Mouse (Mus musculus) mouse embryonic stem cell (cell line): ENCODE measurements at regions not wholly inside any gene's neighbourhood (a gene's known extent, or its start where the extent isn't known, plus 50 kb on each side); places are given as distances from the start of the nearest gene placed in this dataset.

Experiments
- in situ Hi-C, 2 experiments: fragments of 300-500 bp; cut with MboI; formaldehyde crosslinking; loops; 1 replicate in 1 of 2; 3 replicates in 1 of 2; pipeline ENCODE4 v1.14.3; 2019 to 2020; ENCODE audit warnings: low sequenced_read_pairs in 2 of 2, low pct_unique_long_range_greater_than_20kb in 1 of 2, mixed read lengths in 1 of 2; ENCODE audit not compliant: unreplicated experiment in 1 of 2

DNA sequence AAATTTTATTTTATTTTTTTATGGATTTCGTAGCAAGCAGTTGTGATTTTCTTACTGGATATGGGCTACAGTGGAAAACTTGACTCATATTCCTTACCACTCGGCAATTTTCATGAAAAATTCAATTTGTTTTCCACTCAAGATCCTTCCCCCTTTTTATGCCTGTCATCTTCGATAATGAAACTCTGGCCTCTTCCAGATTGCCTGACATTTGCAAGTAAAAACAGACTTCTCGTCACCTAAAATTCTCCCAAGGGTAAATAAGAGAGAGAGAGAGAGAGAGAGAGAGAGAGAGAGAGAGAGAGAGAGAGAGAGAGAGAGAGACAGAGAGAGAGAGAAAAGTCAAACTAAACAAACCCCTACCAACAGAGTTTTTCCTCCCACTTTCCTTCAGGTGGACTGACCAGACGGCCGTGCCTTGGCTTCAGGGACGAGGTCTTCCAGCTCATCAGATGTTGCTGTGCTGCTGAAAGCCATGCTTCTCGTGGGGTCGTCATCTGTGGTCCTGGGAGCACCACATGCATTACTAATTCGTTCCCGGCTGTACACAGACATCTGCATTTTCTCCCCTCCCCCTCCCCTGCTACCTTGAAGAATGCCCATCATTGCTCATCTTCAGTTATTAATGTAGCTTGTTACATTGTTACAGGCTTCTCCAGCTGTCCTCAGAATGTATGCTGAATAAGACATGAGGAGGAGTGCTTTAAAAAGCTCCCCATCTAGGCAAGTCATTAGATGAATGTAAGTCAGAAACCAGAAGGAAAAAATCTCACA lies 569.4 kb downstream of the Ptprc start:
- in situ Hi-C loops, result no loop called here

DNA sequence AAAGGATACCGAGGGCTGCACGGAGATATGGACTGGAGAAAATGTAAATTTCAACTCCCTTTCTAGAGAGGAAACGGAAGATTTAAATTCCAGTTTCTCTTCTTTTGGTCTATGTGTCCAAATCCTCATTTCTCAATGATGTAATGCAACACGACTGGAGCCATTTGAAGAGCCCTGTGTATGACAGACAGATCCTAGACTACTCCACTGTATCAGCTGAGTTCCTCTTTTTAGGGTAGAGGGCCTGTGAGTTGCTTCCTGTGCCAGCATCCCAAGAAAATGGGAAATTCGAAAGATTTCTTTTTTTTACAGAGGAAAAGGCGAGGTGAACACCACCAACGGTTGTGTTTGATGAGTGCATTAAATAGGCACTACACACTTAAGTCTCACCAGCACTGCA lies 581.8 kb downstream of the Ptprc start:
- in situ Hi-C loops, result no loop called here

DNA sequence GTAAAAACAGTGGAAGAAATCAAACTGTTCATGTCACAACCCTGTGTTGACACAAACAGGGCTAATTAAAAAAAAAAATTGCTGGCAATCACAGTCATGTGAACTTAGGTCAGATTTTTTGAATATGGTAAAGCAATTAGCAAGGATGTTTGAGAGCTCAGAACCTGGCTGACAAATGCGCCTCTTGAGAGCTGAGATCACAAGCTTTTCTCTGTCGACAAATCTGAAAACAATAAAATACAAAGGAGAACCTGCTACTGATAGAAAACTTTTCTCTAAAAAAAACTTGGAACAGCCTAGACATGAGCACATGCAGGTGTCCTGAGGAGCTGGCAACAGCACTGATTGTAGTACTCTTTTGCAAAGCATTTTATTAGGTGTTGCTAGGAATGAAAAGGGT lies 583.6 kb downstream of the Ptprc start:
- in situ Hi-C loops, result no loop called here

DNA sequence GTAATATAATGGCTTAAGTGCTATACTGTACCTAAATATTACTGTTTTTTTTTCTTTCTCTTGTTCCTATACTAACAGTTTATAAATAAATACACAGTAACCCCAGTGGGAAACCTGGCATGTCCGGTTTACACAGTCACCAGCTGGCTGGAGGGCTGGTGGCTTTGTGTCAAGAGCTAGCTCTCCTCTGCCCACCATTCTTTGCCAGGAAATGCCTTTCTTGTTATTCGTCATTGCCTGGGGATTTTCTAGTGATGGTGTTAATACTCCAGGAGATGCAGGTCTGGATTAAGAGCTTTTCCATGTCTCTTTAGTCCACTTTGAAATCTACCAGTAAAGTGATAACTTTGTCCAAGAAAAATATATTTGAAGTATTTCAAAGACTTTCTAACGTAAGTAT lies 584.2 kb downstream of the Ptprc start:
- in situ Hi-C loops, result no loop called here

DNA sequence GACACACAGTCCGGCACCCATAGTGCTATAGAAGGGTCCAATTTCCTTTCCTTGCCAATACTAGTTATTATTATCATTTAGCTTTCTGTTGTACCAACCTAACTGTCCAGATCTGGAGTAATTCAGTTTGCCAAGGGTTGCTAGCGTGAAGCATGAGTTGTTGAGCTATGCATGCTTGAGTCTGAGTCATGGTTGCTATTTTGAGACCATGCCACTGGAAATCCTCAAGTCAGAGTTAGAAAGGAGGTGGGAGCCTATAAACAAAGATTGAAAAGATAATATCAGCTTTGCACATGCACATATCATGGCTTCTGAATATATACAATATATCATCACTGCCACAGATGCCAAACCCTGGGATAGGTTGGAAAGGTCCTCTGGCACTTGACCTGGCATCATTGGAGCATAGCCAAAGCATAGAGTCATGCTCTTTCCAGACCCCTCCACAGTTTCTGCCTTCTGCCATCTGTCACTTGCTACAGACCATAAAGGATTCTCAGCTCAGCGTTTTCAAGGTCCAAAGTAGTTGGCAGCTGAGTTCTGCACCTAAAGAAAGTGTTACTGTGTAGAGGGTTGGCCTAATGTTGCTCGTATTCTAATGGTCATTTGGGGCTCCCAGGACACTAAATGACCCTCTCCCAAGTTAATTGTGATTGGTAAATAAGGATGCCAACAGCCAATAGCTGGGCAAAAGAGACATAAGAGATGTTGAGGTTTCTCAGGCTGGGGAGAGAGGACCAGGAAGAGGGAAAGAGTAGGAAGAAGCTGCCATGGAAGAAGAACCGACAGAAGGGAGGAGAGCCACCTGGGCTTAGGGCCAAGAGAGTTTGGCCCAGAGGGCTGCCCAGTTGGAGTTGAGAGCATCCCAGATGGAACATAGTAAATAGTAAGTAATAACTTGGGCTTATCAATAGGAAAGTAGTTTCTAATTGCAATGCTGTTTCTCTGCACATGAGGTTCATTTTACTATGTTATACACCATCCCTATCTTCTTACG lies 586.9 kb downstream of the Ptprc start:
- in situ Hi-C loops, result no loop called here

GRCm38 (mm10) chr1:137587481-137588228 lies 587.9 kb downstream of the Ptprc start:
- in situ Hi-C loops, result no loop called here

- in situ Hi-C loops, result no loop called here
These were observed 590.8 kb downstream of the Ptprc start for GRCm38 (mm10) chr1:137584696-137585095.

DNA sequence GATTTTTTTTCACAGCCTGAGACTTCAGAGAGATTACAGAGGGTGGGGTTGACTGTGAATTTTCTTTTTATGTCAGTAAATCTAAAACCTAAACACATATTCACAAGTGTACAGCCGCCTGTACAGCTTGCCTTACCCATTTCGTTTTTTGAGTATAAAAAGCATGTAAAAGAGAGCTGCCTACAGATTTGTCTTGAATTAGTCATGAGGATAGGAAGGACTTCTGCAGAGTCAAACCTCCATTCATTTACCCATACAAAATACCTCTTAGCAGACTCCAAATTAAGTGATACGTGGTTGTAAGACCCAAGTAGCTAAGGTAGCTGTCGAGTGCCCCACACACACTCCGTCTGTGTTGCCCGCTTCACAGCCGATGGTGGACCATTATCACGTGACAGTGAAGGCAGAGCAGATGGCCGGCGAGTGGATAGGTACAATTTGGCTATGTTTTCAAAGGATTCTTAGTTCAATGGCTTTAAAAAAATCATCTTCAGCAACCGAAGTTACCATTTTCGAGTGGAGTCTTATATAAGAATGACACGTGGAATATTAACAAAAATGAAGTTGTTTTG lies 591.3 kb downstream of the Ptprc start:
- in situ Hi-C loops, result no loop called here

DNA sequence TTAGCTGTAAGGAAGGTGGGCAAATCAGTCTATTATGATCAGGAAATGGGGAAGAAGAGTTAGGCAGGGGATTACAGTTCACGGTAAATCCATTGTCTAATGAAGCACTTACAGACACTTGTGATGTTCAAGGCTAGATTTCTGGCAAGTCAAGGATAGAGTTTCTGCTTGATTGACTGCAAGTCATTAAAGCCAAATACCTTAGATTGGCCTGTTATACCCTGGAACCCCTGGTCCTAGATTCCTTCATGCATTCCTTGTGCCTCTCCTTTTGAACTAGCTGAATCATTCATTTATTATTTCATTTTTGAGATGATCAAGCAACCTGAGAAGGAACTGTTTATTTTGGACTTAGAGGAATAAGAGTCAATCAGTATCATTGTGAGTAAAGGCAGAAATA lies 597.9 kb downstream of the Ptprc start:
- in situ Hi-C loops, result no loop called here

DNA sequence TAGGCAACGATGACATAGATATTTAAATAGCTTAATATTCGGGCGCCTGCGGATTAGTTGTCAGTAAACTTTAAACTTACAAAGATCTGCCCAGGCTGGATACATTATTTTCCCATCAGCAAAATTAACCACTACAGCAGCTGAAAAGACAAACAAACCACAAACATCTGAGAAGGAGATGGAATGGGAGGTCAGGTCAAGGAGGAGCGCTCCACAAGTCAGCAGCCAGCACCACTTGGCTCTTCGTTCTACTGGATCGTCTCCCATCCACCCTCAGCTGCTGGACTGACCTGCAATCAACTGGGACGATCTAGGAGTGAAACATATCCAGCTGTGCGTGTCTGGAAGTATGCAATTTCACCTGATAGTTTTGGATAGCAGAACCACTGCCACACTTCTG lies 599.3 kb downstream of the Ptprc start:
- in situ Hi-C loops, result no loop called here

GRCm38 (mm10) chr1:137575380-137575779 lies 600.1 kb downstream of the Ptprc start:
- in situ Hi-C loops, result no loop called here

GRCm38 (mm10) chr1:137571905-137572865 lies 603.3 kb downstream of the Ptprc start:
- in situ Hi-C loops, result no loop called here

- in situ Hi-C loops, result no loop called here
These were observed 604.2 kb downstream of the Ptprc start for GRCm38 (mm10) chr1:137571190-137571904.

- in situ Hi-C loops, result no loop called here
These were observed 607.3 kb upstream of the Nr5a2 start for GRCm38 (mm10) chr1:137567526-137567925.

- in situ Hi-C loops, result no loop called here
These were observed 605.4 kb upstream of the Nr5a2 start for GRCm38 (mm10) chr1:137565573-137566048.

DNA sequence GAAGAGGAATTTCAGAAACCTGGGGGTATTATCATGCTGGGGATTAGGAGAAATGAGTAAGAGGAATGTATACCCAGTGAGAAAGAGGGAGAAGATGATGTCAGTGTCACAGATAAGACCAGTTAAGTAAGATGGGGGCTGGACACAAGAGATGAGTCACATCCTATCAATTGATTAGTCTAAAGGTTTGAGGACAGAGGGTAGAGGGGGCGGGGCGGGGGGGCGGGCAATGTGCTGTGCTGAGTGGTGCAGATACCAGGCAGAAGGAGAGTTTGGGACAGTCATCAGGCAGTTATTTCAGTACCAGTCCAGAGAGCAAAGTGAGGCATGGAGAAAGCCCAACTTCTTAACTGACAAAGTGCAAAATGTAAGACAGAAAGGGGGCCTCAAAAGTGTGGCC lies 601.4 kb upstream of the Nr5a2 start:
- in situ Hi-C loops, result no loop called here
